Mouse (Mus musculus): ENCODE data around the gene R3hdm2.

R3hdm2 gene

GRCm38 (mm10) chr10:127437354-127438113 is 57.4 kb downstream of the R3hdm2 start:
- Histone ChIP-seq H3K27me3 (ENCODE audit: insufficient read depth, low read length) (no peaks in the 10 kb centered on the region), H3K4me1 (replicated peaks; ENCODE audit: low read depth, low read length) (no peaks in the 10 kb centered on the region), H3K36me3 (ENCODE audit: insufficient read depth, low read length) (peaks cover 12% of the 10 kb centered on the region; the same call in 1 of the 2 replicates), H3K9me3 (ENCODE audit: low read length) (no peaks in the 10 kb centered on the region), H3K4me3 (replicated peaks; ENCODE audit: low read length) (no peak overlapping the region)
- TF ChIP-seq POU5F1 (IDR thresholded peaks at IDR 0.05; ENCODE audit: borderline replicate concordance, low read length) (no peak), NANOG (IDR thresholded peaks at IDR 0.05; ENCODE audit: borderline replicate concordance, low read length) (no peak)

- TF ChIP-seq POU5F1 (IDR thresholded peaks at IDR 0.05; ENCODE audit: borderline replicate concordance, low read length), result no peak
- TF ChIP-seq CTCF (conservative IDR thresholded peaks at IDR 0.05; ENCODE audit: low read length), result no peak
- TF ChIP-seq NANOG (IDR thresholded peaks at IDR 0.05; ENCODE audit: borderline replicate concordance, low read length), result no peak
- Histone ChIP-seq H3K27me3 (ENCODE audit: insufficient read depth, low read length) (no peaks in the 10 kb centered on the region), H3K4me3 (replicated peaks; ENCODE audit: low read length) (no peak overlapping the region), H3K9me3 (ENCODE audit: low read length) (no peaks in the 10 kb centered on the region), H3K4me1 (replicated peaks; ENCODE audit: low read depth, low read length) (peaks cover 6% of the 10 kb centered on the region), H3K36me3 (ENCODE audit: insufficient read depth, low read length) (peaks cover 68% of the 10 kb centered on the region)
Measured at GRCm38 (mm10) chr10:127453701-127454100, 73.6 kb downstream of the R3hdm2 start.

GRCm38 (mm10) chr10:127462411-127463096 is 82.4 kb downstream of the R3hdm2 start:
- H3K27me3 ChIP-seq (ENCODE audit: insufficient read depth, low read length), result no peaks in the 10 kb centered on the region
- no peaks in the 10 kb centered on the region for H3K9me3 ChIP-seq (ENCODE audit: low read length)
- TF ChIP-seq CTCF (conservative IDR thresholded peaks at IDR 0.05; ENCODE audit: low read length), result no peak
- TF ChIP-seq POU5F1 (IDR thresholded peaks at IDR 0.05; ENCODE audit: borderline replicate concordance, low read length), result no peak
- no peak for TF ChIP-seq NANOG (IDR thresholded peaks at IDR 0.05; ENCODE audit: borderline replicate concordance, low read length)
- no peak overlapping the region for H3K4me3 ChIP-seq (replicated peaks; ENCODE audit: low read length)
- H3K36me3 ChIP-seq (ENCODE audit: insufficient read depth, low read length), result peaks cover 85% of the 10 kb centered on the region
- H3K4me1 ChIP-seq (replicated peaks; ENCODE audit: low read depth, low read length), result no peaks in the 10 kb centered on the region

DNA sequence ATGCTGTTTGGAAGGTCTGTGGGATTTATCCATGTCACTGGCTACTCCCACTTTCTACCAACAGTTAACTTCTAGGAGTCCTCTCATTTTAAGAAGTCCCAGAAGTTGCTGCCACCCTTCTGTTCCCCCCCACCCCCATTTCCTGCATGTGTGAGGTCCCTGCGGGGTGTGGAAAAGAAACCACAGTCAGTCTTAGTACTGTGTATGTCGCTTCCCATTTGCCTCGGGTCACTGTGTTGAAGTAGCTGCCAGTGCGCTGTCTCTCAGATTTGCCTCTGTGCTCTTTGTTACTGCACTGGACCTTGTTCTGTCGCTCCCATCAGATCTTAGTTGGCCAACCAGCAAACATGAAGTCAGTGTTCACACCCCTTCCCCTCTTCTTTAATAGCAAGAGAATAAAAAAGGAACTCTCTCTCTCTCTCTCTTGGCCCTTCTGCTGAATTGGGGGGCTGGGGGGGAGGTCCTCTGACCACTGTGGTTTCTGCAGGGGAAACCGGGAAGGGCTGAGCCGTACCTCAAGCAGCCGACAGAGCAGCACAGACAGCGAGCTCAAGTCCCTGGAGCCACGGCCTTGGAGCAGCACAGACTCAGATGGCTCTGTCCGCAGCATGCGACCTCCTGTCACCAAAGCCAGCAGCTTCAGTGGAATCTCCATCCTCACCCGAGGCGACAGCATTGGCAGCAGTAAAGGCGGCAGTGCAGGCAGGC is 91.3 kb downstream of the R3hdm2 start:
- Histone ChIP-seq H3K36me3 (ENCODE audit: insufficient read depth, low read length) (peaks cover 57% of the 10 kb centered on the region), H3K27me3 (ENCODE audit: insufficient read depth, low read length) (no peaks in the 10 kb centered on the region)
- no peak for TF ChIP-seq NANOG (IDR thresholded peaks at IDR 0.05; ENCODE audit: borderline replicate concordance, low read length)
- TF ChIP-seq CTCF (conservative IDR thresholded peaks at IDR 0.05; ENCODE audit: low read length), result no peak
- no peak for TF ChIP-seq POU5F1 (IDR thresholded peaks at IDR 0.05; ENCODE audit: borderline replicate concordance, low read length)

DNA sequence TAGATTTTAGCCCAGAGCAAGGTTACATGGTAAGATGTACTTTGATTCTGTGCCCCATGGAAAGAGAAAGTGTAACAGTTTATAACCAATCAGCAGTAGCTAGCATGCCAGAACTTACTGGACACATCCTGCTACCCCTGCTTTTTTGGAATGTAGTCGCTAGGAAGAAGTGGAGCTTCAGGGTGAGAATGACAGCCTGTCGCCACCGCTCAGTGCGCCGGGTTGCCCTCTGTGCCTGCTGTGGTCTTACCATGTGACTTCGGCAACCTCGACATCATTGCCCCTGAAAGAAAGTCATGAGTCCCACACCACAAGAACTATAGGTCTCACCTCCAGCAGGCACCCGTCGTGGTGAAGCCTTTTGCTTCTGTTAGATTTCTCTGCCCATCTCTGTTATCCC is 92.6 kb downstream of the R3hdm2 start:
- no peaks in the 10 kb centered on the region for H3K9me3 ChIP-seq (ENCODE audit: low read length)
- H3K27me3 ChIP-seq (ENCODE audit: insufficient read depth, low read length), result no peaks in the 10 kb centered on the region
- no peak for TF ChIP-seq NANOG (IDR thresholded peaks at IDR 0.05; ENCODE audit: borderline replicate concordance, low read length)
- no peak for TF ChIP-seq CTCF (conservative IDR thresholded peaks at IDR 0.05; ENCODE audit: low read length)
- no peak for TF ChIP-seq POU5F1 (IDR thresholded peaks at IDR 0.05; ENCODE audit: borderline replicate concordance, low read length)
- peaks cover 20% of the 10 kb centered on the region for H3K4me1 ChIP-seq (replicated peaks; ENCODE audit: low read depth, low read length)
- no peak overlapping the region for H3K4me3 ChIP-seq (replicated peaks; ENCODE audit: low read length)
- H3K36me3 ChIP-seq (ENCODE audit: insufficient read depth, low read length), result peaks cover 68% of the 10 kb centered on the region

More for the DNA sequence above, 91.3 kb downstream of the R3hdm2 start:
- peaks cover 18% of the 10 kb centered on the region for H3K4me1 ChIP-seq (replicated peaks; ENCODE audit: low read depth, low read length)
- no peaks in the 10 kb centered on the region for H3K9me3 ChIP-seq (ENCODE audit: low read length)
- H3K4me3 ChIP-seq (replicated peaks; ENCODE audit: low read length), result no peak overlapping the region

GRCm38 (mm10) chr10:127475175-127475574 is 95.0 kb downstream of the R3hdm2 start:
- Histone ChIP-seq H3K4me3 (replicated peaks; ENCODE audit: low read length) (no peak overlapping the region), H3K27me3 (ENCODE audit: insufficient read depth, low read length) (no peaks in the 10 kb centered on the region), H3K36me3 (ENCODE audit: insufficient read depth, low read length) (peaks cover 59% of the 10 kb centered on the region), H3K9me3 (ENCODE audit: low read length) (no peaks in the 10 kb centered on the region), H3K4me1 (replicated peaks; ENCODE audit: low read depth, low read length) (peaks cover 20% of the 10 kb centered on the region)
- TF ChIP-seq NANOG (IDR thresholded peaks at IDR 0.05; ENCODE audit: borderline replicate concordance, low read length) (no peak), POU5F1 (IDR thresholded peaks at IDR 0.05; ENCODE audit: borderline replicate concordance, low read length) (no peak)

DNA sequence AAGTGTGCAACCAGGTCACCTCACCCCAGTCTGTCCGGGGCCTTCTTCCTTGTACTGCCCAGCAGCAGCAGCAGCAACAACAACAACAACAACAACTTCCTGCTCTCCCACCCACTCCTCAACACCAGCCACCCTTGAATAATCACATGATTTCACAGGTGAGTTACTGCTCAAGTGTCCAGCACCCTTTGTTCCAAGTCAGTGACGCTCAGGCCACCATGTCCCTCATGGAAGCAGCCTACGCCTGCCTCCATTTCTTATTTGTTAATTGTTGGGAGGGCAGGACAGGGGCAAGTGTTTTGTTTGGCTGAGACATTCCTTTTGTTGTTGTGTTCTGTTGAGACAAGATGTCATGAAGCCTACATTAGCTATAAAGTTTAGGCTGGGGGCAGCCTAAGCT is 96.4 kb downstream of the R3hdm2 start:
- Histone ChIP-seq H3K4me1 (replicated peaks; ENCODE audit: low read depth, low read length) (peaks cover 17% of the 10 kb centered on the region), H3K36me3 (ENCODE audit: insufficient read depth, low read length) (peaks cover 60% of the 10 kb centered on the region), H3K27me3 (ENCODE audit: insufficient read depth, low read length) (no peaks in the 10 kb centered on the region), H3K4me3 (replicated peaks; ENCODE audit: low read length) (no peak overlapping the region), H3K9me3 (ENCODE audit: low read length) (no peaks in the 10 kb centered on the region)
- TF ChIP-seq CTCF (conservative IDR thresholded peaks at IDR 0.05; ENCODE audit: low read length), result no peak
- TF ChIP-seq POU5F1 (IDR thresholded peaks at IDR 0.05; ENCODE audit: borderline replicate concordance, low read length), result no peak
- no peak for TF ChIP-seq NANOG (IDR thresholded peaks at IDR 0.05; ENCODE audit: borderline replicate concordance, low read length)

GRCm38 (mm10) chr10:127477301-127477700 is 97.2 kb downstream of the R3hdm2 start:
- Histone ChIP-seq H3K9me3 (ENCODE audit: low read length) (no peaks in the 10 kb centered on the region), H3K4me3 (replicated peaks; ENCODE audit: low read length) (no peak overlapping the region), H3K36me3 (ENCODE audit: insufficient read depth, low read length) (peaks cover 55% of the 10 kb centered on the region), H3K27me3 (ENCODE audit: insufficient read depth, low read length) (no peaks in the 10 kb centered on the region), H3K4me1 (replicated peaks; ENCODE audit: low read depth, low read length) (peaks cover 15% of the 10 kb centered on the region)
- TF ChIP-seq NANOG (IDR thresholded peaks at IDR 0.05; ENCODE audit: borderline replicate concordance, low read length) (no peak), CTCF (conservative IDR thresholded peaks at IDR 0.05; ENCODE audit: low read length) (no peak), POU5F1 (IDR thresholded peaks at IDR 0.05; ENCODE audit: borderline replicate concordance, low read length) (no peak)
